ENCODE assay signal across 28 mouse cellular contexts in the genomic region with DNA sequence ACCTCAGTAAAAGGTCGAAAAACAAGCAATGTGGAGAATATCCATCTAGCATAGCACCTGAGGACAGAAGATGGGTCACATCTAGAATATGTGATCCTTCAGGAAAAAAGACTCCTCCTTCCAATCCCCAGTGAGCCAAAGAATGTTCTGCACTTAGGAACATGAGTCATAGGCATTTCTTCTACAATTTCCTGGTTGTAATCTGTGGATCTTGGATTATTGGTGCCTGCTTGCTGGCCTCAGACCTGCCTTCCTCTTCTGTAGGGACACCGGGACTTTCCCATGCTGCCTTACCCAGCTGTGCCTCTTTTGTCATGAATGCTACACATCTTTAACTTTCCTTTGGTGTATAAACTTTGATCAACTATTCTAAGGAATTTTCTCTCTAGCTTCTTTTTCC.
DNase-seq lines count a peak whose midpoint lies in the region; ATAC-seq and TF ChIP-seq lines count a peak whose summit lies in the region.
"Had no signal": no experiment of that assay in that cellular context is flagged by ENCODE, and none has a peak within 500 bp of the region (broad histone marks: within the 10 kb centered on the region; RNA-seq: fewer than 3 reads in every experiment).

No protein-coding gene starts in this region.

- H3K9ac ChIP-seq in liver, postnatal 0 days (replicated peaks), result no peak overlapping the region
- H3K9ac ChIP-seq in liver, embryonic 12.5 days, result no peak overlapping the region
- no peak overlapping the region for H3K9ac ChIP-seq in intestine, embryonic 16.5 days (ENCODE audit: low read depth, low read length)
- H3K9ac ChIP-seq: embryonic facial prominence, embryonic 13.5 days; forebrain, embryonic 12.5 days; heart, embryonic 15.5 days; hindbrain, embryonic 15.5 days; limb, embryonic 12.5 days; liver, embryonic 14.5 days; midbrain, embryonic 15.5 days; neural tube, embryonic 12.5 days had no signal

- H3K4me1 ChIP-seq in liver, postnatal 0 days (ENCODE audit: insufficient read depth), result peaks cover 6% of the 10 kb centered on the region
- H3K4me1 ChIP-seq in liver, embryonic 12.5 days, result no peaks in the 10 kb centered on the region
- H3K4me1 ChIP-seq in intestine, embryonic 16.5 days (ENCODE audit: control insufficient read depth, insufficient read depth, low read length), result peaks cover 4% of the 10 kb centered on the region; the same call in 1 of the 2 replicates
- H3K4me1 ChIP-seq: embryonic facial prominence, embryonic 13.5 days; forebrain, embryonic 12.5 days; limb, embryonic 12.5 days; neural tube, embryonic 12.5 days had no signal

- H3K9me3 ChIP-seq in liver, postnatal 0 days (ENCODE audit: low read length), result no peaks in the 10 kb centered on the region
- H3K9me3 ChIP-seq in liver, embryonic 12.5 days (replicated peaks), result no peaks in the 10 kb centered on the region
- H3K9me3 ChIP-seq in intestine, embryonic 16.5 days (ENCODE audit: control insufficient read depth, low read length), result no peaks in the 10 kb centered on the region
- H3K9me3 ChIP-seq: embryonic facial prominence, embryonic 13.5 days; forebrain, embryonic 12.5 days; heart, embryonic 15.5 days; hindbrain, embryonic 15.5 days; limb, embryonic 12.5 days; midbrain, embryonic 15.5 days; neural tube, embryonic 12.5 days had no signal

- H3K4me2 ChIP-seq in liver, postnatal 0 days (ENCODE audit: low read depth, low read length), result no peak overlapping the region
- H3K4me2 ChIP-seq in liver, embryonic 12.5 days, result no peak overlapping the region
- H3K4me2 ChIP-seq in intestine, embryonic 16.5 days (ENCODE audit: low read depth, low read length), result no peak overlapping the region
- H3K4me2 ChIP-seq: embryonic facial prominence, embryonic 13.5 days; forebrain, embryonic 12.5 days; heart, embryonic 15.5 days; hindbrain, embryonic 15.5 days; limb, embryonic 12.5 days; midbrain, embryonic 15.5 days; neural tube, embryonic 12.5 days had no signal

- 0 out of 2 replicates have a peak, but pooled peaks have one; percentile 14 for TF ChIP-seq EP300 in liver, postnatal 0 days (IDR thresholded peaks at IDR 0.05; ENCODE audit: low read depth)

- peak; percentile 91 for DNase-seq in heart, adult 11 months
- no peak for DNase-seq in heart, adult 8-10 months (ENCODE audit: low spot score)
- DNase-seq in liver, postnatal 0 days, result no peak
- DNase-seq in 3T3-L1 (ENCODE audit: low read depth, low spot score), result peak; percentile 46
- no peak for DNase-seq in ovary, adult 18-20 months (ENCODE audit: low spot score)
- no peak for DNase-seq in kidney, postnatal 4 days
- DNase-seq: adrenal gland, postnatal 10 days; cerebellum, adult 8-10 months; cerebellum, postnatal 36 days; embryo, embryonic 11 days; kidney, adult 11 months; kidney, postnatal 10 days; layer of hippocampus, postnatal 36 days; retina, postnatal 1 day; right cerebral cortex, postnatal 25 days; thymus, postnatal 25 days had no signal

- H3K4me3 ChIP-seq in liver, postnatal 0 days (ENCODE audit: low read depth, low read length), result no peak overlapping the region
- no peak overlapping the region for H3K4me3 ChIP-seq in liver, embryonic 12.5 days
- no peak overlapping the region for H3K4me3 ChIP-seq in intestine, embryonic 16.5 days (ENCODE audit: low read length)
- H3K4me3 ChIP-seq: embryonic facial prominence, embryonic 13.5 days; erythroblast, embryonic 14.5 days; forebrain, embryonic 12.5 days; heart, embryonic 15.5 days; hindbrain, embryonic 15.5 days; limb, embryonic 12.5 days; midbrain, embryonic 15.5 days; neural tube, embryonic 12.5 days had no signal

- WGBS in liver, postnatal 0 days (ENCODE audit: insufficient replicate concordance), result 49% methylated on average over 2 of the region's 2 CpGs
- 49% methylated on average over 2 of the region's 2 CpGs for WGBS in liver, embryonic 12.5 days (ENCODE audit: insufficient replicate concordance)
- WGBS in intestine, embryonic 16.5 days, result 79% methylated on average over 2 of the region's 2 CpGs

- TF ChIP-seq CTCF in liver, postnatal 0 days (IDR thresholded peaks at IDR 0.05; ENCODE audit: low read depth), result no peak

- no peaks in the 10 kb centered on the region for H3K36me3 ChIP-seq in liver, postnatal 0 days (replicated peaks; ENCODE audit: insufficient read depth, low read length)
- no peaks in the 10 kb centered on the region for H3K36me3 ChIP-seq in liver, embryonic 12.5 days
- no peaks in the 10 kb centered on the region for H3K36me3 ChIP-seq in intestine, embryonic 16.5 days (ENCODE audit: control insufficient read depth, insufficient read depth, low read length)
- H3K36me3 ChIP-seq: embryonic facial prominence, embryonic 13.5 days; forebrain, embryonic 12.5 days; heart, embryonic 15.5 days; hindbrain, embryonic 15.5 days; limb, embryonic 12.5 days; midbrain, embryonic 15.5 days; neural tube, embryonic 12.5 days had no signal

- no peaks in the 10 kb centered on the region for H3K27me3 ChIP-seq in liver, postnatal 0 days (ENCODE audit: insufficient read depth, low read length)
- no peaks in the 10 kb centered on the region for H3K27me3 ChIP-seq in liver, embryonic 12.5 days (replicated peaks)
- no peaks in the 10 kb centered on the region for H3K27me3 ChIP-seq in intestine, embryonic 16.5 days (replicated peaks; ENCODE audit: control insufficient read depth, insufficient read depth, low read length)
- H3K27me3 ChIP-seq: embryonic facial prominence, embryonic 13.5 days; forebrain, embryonic 12.5 days; heart, embryonic 15.5 days; hindbrain, embryonic 15.5 days; limb, embryonic 12.5 days; midbrain, embryonic 15.5 days; neural tube, embryonic 12.5 days had no signal

- H3K27ac ChIP-seq in liver, postnatal 0 days (ENCODE audit: low read depth), result no peak overlapping the region
- H3K27ac ChIP-seq in liver, embryonic 12.5 days, result no peak overlapping the region
- no peak overlapping the region for H3K27ac ChIP-seq in intestine, embryonic 16.5 days (ENCODE audit: low read length)
- H3K27ac ChIP-seq: embryonic facial prominence, embryonic 13.5 days; forebrain, embryonic 12.5 days; heart, embryonic 15.5 days; hindbrain, embryonic 15.5 days; limb, embryonic 12.5 days; liver, embryonic 14.5 days; macrophage; midbrain, embryonic 15.5 days; neural tube, embryonic 12.5 days had no signal

- no peak for ATAC-seq in liver, postnatal 0 days
- no peak for ATAC-seq in liver, embryonic 12.5 days
- peak; percentile 79 for ATAC-seq in intestine, embryonic 16.5 days
- ATAC-seq: midbrain, embryonic 15.5 days had no signal

Comparison
In these comparisons a context has a peak if more than half of its experiments do, and no peak if none do; other contexts are left out.
1. DNase-seq: peak in heart, adult 11 months (single experiment) and 3T3-L1 (single experiment); none in heart, adult 8-10 months (single experiment), liver, postnatal 0 days (single experiment), ovary, adult 18-20 months (single experiment) and kidney, postnatal 4 days (0 of 2).